Mouse (Mus musculus) retina, embryonic 14.5 days (tissue): ENCODE results near the gene Mrto4.
"Not testable (repeated sequence)": the region's sequence is repeated elsewhere in the genome, so short reads cannot be mapped to it uniquely, and the experiment has no call there.

Experiments used
- DNase-seq: peaks from one replicate; pipeline ENCODE4 v3.0.0-alpha.2; 2015; ENCODE audit warnings: low spot score

Mrto4 gene

GRCm38 (mm10) chr4:139351931-139352711 lies at the start of gene Mrto4, which contains the start of the genes Emc1 and Ubr4:
Gene Mrto4, minus strand, starts transcription at chr4:139352576.
Gene Emc1, plus strand, starts transcription at chr4:139352587.
Gene Ubr4, plus strand, starts transcription at chr4:139352609.
- DNase-seq, result peak; percentile 87

GRCm38 (mm10) chr4:139400487-139400886 lies 48.1 kb upstream of the Mrto4 start:
- no peak for DNase-seq

GRCm38 (mm10) chr4:139395431-139395830 lies 43.1 kb upstream of the Mrto4 start:
- no peak for DNase-seq

- DNase-seq, result no peak
Measured at GRCm38 (mm10) chr4:139389557-139389956, 37.2 kb upstream of the Mrto4 start.

- DNase-seq, result no peak
Measured at GRCm38 (mm10) chr4:139386869-139387319, 34.5 kb upstream of the Mrto4 start.

GRCm38 (mm10) chr4:139385841-139386240 lies 33.5 kb upstream of the Mrto4 start:
- not testable (repeated sequence) for DNase-seq

GRCm38 (mm10) chr4:139382231-139382630 lies 29.9 kb upstream of the Mrto4 start:
- no peak for DNase-seq

GRCm38 (mm10) chr4:139381452-139381845 lies 29.1 kb upstream of the Mrto4 start:
- DNase-seq, result no peak

GRCm38 (mm10) chr4:139380775-139381451 lies 28.5 kb upstream of the Mrto4 start:
- no peak for DNase-seq

GRCm38 (mm10) chr4:139380207-139380748 lies 27.9 kb upstream of the Mrto4 start:
- peak; percentile 100 for DNase-seq

- DNase-seq, result no peak
Measured at GRCm38 (mm10) chr4:139379719-139380118, 27.3 kb upstream of the Mrto4 start.

GRCm38 (mm10) chr4:139373531-139373930 lies 21.2 kb upstream of the Mrto4 start:
- no peak for DNase-seq

GRCm38 (mm10) chr4:139373130-139373529 lies 20.8 kb upstream of the Mrto4 start:
- DNase-seq, result no peak

- no peak for DNase-seq
Measured at GRCm38 (mm10) chr4:139368038-139368437, 15.7 kb upstream of the Mrto4 start.

GRCm38 (mm10) chr4:139367336-139367735 lies 15.0 kb upstream of the Mrto4 start:
- no peak for DNase-seq

GRCm38 (mm10) chr4:139360761-139361548 lies 8.6 kb upstream of the Mrto4 start:
- DNase-seq, result no peak

- DNase-seq, result no peak
Measured at GRCm38 (mm10) chr4:139357211-139357610, 4.8 kb upstream of the Mrto4 start.

- DNase-seq, result no peak
Measured at GRCm38 (mm10) chr4:139352832-139353231, 456 bp upstream of the Mrto4 start.

- no peak for DNase-seq
Measured at GRCm38 (mm10) chr4:139345416-139346019, 6.9 kb downstream of the Mrto4 start.

GRCm38 (mm10) chr4:139343718-139344117 lies 8.7 kb downstream of the Mrto4 start:
- DNase-seq, result no peak

GRCm38 (mm10) chr4:139341556-139342233 lies 10.7 kb downstream of the Mrto4 start:
- DNase-seq, result no peak
